Mouse (Mus musculus): ENCODE data around the gene Znrf1. TPM values are rescaled to one million over a fixed set of nuclear protein-coding genes. Genes with fewer than 3 reads are reported as not detected.
A peak's percentile ranks its signal among the peaks of the same experiment; 100 is the strongest.

The Znrf1 gene
- polyA plus RNA-seq, 1 experiment, result 62.9 TPM

DNA sequence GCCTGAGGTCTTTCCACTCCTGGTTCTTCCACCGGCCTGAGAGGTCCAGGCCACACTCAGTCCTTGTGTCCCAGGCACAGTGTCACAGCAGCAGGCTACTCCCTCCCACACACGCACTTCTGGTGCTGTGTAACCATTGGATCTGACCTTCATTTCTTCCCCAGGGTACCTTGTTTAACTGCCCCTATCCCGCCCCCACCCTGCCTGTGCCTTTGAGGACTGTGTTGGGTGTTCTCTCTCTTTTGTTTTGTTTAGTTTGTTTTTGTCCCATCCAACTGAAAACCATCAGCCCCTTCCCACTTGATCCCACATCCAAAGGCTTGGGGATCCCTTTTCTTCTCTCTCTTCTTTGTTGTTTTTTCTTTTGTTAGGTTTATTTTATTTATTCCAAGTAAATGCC, 86.2 kb downstream of the Znrf1 start:
- no peak for DNase-seq (ENCODE audit: low read depth in 1 of 2, low spot score in 2 of 2)
- 91% methylated on average over 3 of the region's 3 CpGs for WGBS
- H3K27ac ChIP-seq (ENCODE audit: insufficient read depth, low read length), result no peak overlapping the region
- no peak for TF ChIP-seq CTCF (IDR thresholded peaks at IDR 0.05; ENCODE audit: extremely low read depth, insufficient read depth, insufficient read length, insufficient replicate concordance)
- TF ChIP-seq POLR2A (IDR thresholded peaks at IDR 0.05; ENCODE audit: low read depth, low read length), result no peak
- H3K36me3 ChIP-seq (ENCODE audit: control insufficient read depth, insufficient read depth, low read length), result no peaks in the 10 kb centered on the region
- H3K4me3 ChIP-seq (ENCODE audit: extremely low read depth, insufficient read depth, insufficient read length), result no peak overlapping the region
- H3K27me3 ChIP-seq (ENCODE audit: control insufficient read depth, insufficient read depth, low read length), result no peaks in the 10 kb centered on the region
- no peaks in the 10 kb centered on the region for H3K4me1 ChIP-seq (ENCODE audit: control insufficient read depth, insufficient read depth, insufficient read length)

GRCm38 (mm10) chr8:111622553-111622952, 86.7 kb downstream of the Znrf1 start:
- DNase-seq (ENCODE audit: low read depth in 1 of 2, low spot score in 2 of 2), result no peak
- Histone ChIP-seq H3K27me3 (ENCODE audit: control insufficient read depth, insufficient read depth, low read length) (no peaks in the 10 kb centered on the region), H3K4me1 (ENCODE audit: control insufficient read depth, insufficient read depth, insufficient read length) (no peaks in the 10 kb centered on the region), H3K36me3 (ENCODE audit: control insufficient read depth, insufficient read depth, low read length) (no peaks in the 10 kb centered on the region), H3K4me3 (ENCODE audit: extremely low read depth, insufficient read depth, insufficient read length) (no peak overlapping the region), H3K27ac (ENCODE audit: insufficient read depth, low read length) (no peak overlapping the region)
- TF ChIP-seq POLR2A (IDR thresholded peaks at IDR 0.05; ENCODE audit: low read depth, low read length) (no peak), CTCF (IDR thresholded peaks at IDR 0.05; ENCODE audit: extremely low read depth, insufficient read depth, insufficient read length, insufficient replicate concordance) (no peak)
- 81% methylated on average over 10 of the region's 10 CpGs for WGBS

DNA sequence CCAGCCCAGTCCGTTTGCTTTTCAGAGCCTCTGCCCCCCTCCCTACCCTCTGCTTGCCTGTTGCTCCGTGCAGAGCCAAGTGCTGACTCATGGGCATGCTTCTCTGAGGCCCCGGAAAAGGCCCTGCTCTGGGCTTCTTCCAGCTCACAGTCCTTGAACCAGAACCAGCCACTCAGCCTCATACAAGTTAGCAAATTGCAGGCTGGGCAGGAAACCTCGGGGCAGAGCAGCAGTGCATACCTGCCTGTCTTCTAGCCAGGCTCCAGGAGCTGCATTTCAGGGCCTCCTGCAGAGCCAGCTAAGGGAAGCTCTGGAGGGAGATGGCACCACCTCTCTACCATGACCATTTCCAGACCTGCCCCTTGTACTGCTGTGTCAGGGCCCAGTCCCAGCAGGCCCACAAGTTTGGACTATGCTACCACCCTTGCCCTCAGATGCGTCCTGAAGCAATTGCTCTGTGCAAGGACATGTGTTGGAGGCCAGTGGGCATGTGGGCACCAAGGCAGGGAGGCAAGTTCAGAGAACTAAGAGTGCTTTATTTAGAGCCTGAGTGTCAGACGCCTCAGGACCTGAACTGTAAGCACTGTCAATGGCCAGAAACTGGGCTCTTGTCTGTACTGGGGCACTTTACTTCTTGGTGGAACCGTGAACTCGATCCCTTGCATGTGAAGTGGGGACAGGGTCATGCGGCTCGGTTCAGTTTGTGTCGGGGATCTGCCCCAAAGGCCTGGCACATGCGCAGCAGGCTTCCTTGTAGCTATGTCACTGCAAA, 88.4 kb downstream of the Znrf1 start:
- H3K4me1 ChIP-seq (ENCODE audit: control insufficient read depth, insufficient read depth, insufficient read length), result no peaks in the 10 kb centered on the region
- no peak for DNase-seq (ENCODE audit: low read depth in 1 of 2, low spot score in 2 of 2)
- TF ChIP-seq POLR2A (IDR thresholded peaks at IDR 0.05; ENCODE audit: low read depth, low read length), result no peak
- TF ChIP-seq CTCF (IDR thresholded peaks at IDR 0.05; ENCODE audit: extremely low read depth, insufficient read depth, insufficient read length, insufficient replicate concordance), result no peak
- WGBS, result 58% methylated on average over 12 of the region's 12 CpGs
- no peaks in the 10 kb centered on the region for H3K36me3 ChIP-seq (ENCODE audit: control insufficient read depth, insufficient read depth, low read length)
- no peak overlapping the region for H3K4me3 ChIP-seq (ENCODE audit: extremely low read depth, insufficient read depth, insufficient read length)
- H3K27ac ChIP-seq (ENCODE audit: insufficient read depth, low read length), result no peak overlapping the region
- no peaks in the 10 kb centered on the region for H3K27me3 ChIP-seq (ENCODE audit: control insufficient read depth, insufficient read depth, low read length)

DNA sequence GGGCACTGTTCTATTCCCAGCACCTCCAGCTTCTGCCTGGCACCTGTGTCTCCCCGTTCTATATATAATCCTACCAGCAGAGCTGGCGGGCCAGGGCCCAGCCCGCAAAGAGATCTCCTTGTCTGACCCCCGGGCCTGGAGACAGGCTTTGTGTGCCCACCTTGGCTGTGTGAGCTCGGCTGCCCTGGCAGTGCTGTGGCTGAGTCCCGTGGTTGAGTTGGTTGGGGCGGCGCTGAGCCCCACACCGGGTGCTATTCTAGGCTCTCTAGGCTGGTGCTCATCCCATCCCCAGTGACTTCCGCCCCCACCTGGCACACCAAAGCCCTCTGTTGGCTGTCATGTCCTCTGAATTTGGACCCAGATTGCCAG, 88.9 kb downstream of the Znrf1 start:
- DNase-seq (ENCODE audit: low read depth in 1 of 2, low spot score in 2 of 2), result no peak
- no peaks in the 10 kb centered on the region for H3K27me3 ChIP-seq (ENCODE audit: control insufficient read depth, insufficient read depth, low read length)
- H3K36me3 ChIP-seq (ENCODE audit: control insufficient read depth, insufficient read depth, low read length), result no peaks in the 10 kb centered on the region
- H3K27ac ChIP-seq (ENCODE audit: insufficient read depth, low read length), result no peak overlapping the region
- no peak overlapping the region for H3K4me3 ChIP-seq (ENCODE audit: extremely low read depth, insufficient read depth, insufficient read length)
- TF ChIP-seq CTCF (IDR thresholded peaks at IDR 0.05; ENCODE audit: extremely low read depth, insufficient read depth, insufficient read length, insufficient replicate concordance) (no peak), POLR2A (IDR thresholded peaks at IDR 0.05; ENCODE audit: low read depth, low read length) (no peak)
- 53% methylated on average over 10 of the region's 10 CpGs for WGBS
- H3K4me1 ChIP-seq (ENCODE audit: control insufficient read depth, insufficient read depth, insufficient read length), result no peaks in the 10 kb centered on the region

DNA sequence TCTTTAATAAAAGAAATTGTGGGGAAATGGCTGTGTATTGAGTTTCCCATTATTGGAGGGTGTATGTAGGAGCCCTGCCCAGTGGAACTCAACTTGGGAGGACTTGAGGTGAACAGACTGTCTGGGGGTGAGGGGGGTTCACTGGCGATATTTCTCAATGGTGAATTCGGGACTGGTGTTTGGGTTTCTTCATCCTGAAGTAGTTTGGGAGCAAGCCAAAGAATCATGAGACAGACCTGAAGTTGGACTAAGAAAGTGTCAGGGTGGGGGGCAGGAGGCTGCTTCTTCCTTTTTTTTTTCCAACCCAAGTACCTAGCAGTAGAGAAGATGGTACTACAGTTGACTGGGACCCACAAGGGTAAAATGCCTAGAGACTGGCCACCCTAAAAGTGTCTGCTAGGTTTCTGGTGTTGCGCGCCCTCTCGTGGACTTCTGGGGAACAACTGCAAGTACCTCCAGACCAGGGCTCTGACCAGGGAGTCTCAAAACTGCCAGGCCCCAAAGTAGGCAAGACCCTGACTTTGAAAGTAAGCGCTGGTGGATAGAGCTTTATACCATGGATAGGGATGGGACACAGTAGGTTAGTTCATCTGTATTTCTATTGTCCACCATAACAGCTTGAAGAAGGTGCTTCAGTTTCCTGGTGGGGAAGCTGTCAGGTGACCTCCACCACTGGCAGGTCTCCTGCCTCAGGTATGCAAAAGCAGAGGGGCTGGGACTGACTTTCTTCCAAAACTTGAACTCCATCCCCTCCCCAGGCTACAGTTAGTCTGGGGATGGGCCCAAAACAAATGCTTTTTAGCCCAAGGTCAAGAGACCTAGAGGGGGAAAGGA, 90.0 kb downstream of the Znrf1 start:
- TF ChIP-seq POLR2A (IDR thresholded peaks at IDR 0.05; ENCODE audit: low read depth, low read length) (no peak), CTCF (IDR thresholded peaks at IDR 0.05; ENCODE audit: extremely low read depth, insufficient read depth, insufficient read length, insufficient replicate concordance) (peak; percentile 91)
- Histone ChIP-seq H3K4me3 (ENCODE audit: extremely low read depth, insufficient read depth, insufficient read length) (no peak overlapping the region), H3K36me3 (ENCODE audit: control insufficient read depth, insufficient read depth, low read length) (no peaks in the 10 kb centered on the region), H3K4me1 (ENCODE audit: control insufficient read depth, insufficient read depth, insufficient read length) (no peaks in the 10 kb centered on the region), H3K27ac (ENCODE audit: insufficient read depth, low read length) (no peak overlapping the region), H3K27me3 (ENCODE audit: control insufficient read depth, insufficient read depth, low read length) (no peaks in the 10 kb centered on the region)
- peak; percentile 43 to 68 for DNase-seq (ENCODE audit: low read depth in 1 of 2, low spot score in 2 of 2)
- WGBS, result 35% methylated on average over 6 of the region's 6 CpGs

GRCm38 (mm10) chr8:111626528-111626820, 90.6 kb downstream of the Znrf1 start:
- 76% methylated on average over 8 of the region's 8 CpGs for WGBS
- no peaks in the 10 kb centered on the region for H3K27me3 ChIP-seq (ENCODE audit: control insufficient read depth, insufficient read depth, low read length)
- no peaks in the 10 kb centered on the region for H3K4me1 ChIP-seq (ENCODE audit: control insufficient read depth, insufficient read depth, insufficient read length)
- no peak overlapping the region for H3K27ac ChIP-seq (ENCODE audit: insufficient read depth, low read length)
- H3K4me3 ChIP-seq (ENCODE audit: extremely low read depth, insufficient read depth, insufficient read length), result no peak overlapping the region
- no peak for DNase-seq (ENCODE audit: low read depth in 1 of 2, low spot score in 2 of 2)
- TF ChIP-seq POLR2A (IDR thresholded peaks at IDR 0.05; ENCODE audit: low read depth, low read length) (no peak), CTCF (IDR thresholded peaks at IDR 0.05; ENCODE audit: extremely low read depth, insufficient read depth, insufficient read length, insufficient replicate concordance) (no peak)
- H3K36me3 ChIP-seq (ENCODE audit: control insufficient read depth, insufficient read depth, low read length), result no peaks in the 10 kb centered on the region

- TF ChIP-seq CTCF (IDR thresholded peaks at IDR 0.05; ENCODE audit: extremely low read depth, insufficient read depth, insufficient read length, insufficient replicate concordance) (no peak), POLR2A (IDR thresholded peaks at IDR 0.05; ENCODE audit: low read depth, low read length) (no peak)
- WGBS, result 75% methylated on average over 14 of the region's 14 CpGs
Measured at GRCm38 (mm10) chr8:111626933-111627332, 91.0 kb downstream of the Znrf1 start.

More at GRCm38 (mm10) chr8:111626933-111627332, 91.0 kb downstream of the Znrf1 start:
- Histone ChIP-seq H3K27me3 (ENCODE audit: control insufficient read depth, insufficient read depth, low read length) (no peaks in the 10 kb centered on the region), H3K27ac (ENCODE audit: insufficient read depth, low read length) (no peak overlapping the region), H3K36me3 (ENCODE audit: control insufficient read depth, insufficient read depth, low read length) (no peaks in the 10 kb centered on the region), H3K4me3 (ENCODE audit: extremely low read depth, insufficient read depth, insufficient read length) (no peak overlapping the region), H3K4me1 (ENCODE audit: control insufficient read depth, insufficient read depth, insufficient read length) (no peaks in the 10 kb centered on the region)
- DNase-seq (ENCODE audit: low read depth in 1 of 2, low spot score in 2 of 2), result no peak
